Comparison of ENCODE assay signal across 24 mouse cellular contexts in genomic region chr2:137575750-137576149, GRCm38 (mm10).
DNase-seq lines count a peak whose midpoint lies in the region; ATAC-seq and TF ChIP-seq lines count a peak whose summit lies in the region.
"Had no signal": no experiment of that assay in that cellular context is flagged by ENCODE, and none has a peak within 500 bp of the region (broad histone marks: within the 10 kb centered on the region; RNA-seq: fewer than 3 reads in every experiment).

No protein-coding gene starts in this region.

- H3K27me3 ChIP-seq in embryonic facial prominence, embryonic 14.5 days (replicated peaks; ENCODE audit: control insufficient read depth, insufficient read depth, low read length): 0 out of 2 replicates have a peak, but pooled peaks cover 2% of the 10 kb centered on the region
- H3K27me3 ChIP-seq in embryonic facial prominence, embryonic 10.5 days (replicated peaks; ENCODE audit: low read depth, poor library complexity, severe bottlenecking): no peaks in the 10 kb centered on the region
- H3K27me3 ChIP-seq in heart, adult 2 months (ENCODE audit: control insufficient read depth, insufficient read depth, low read length): no peaks in the 10 kb centered on the region
- no peaks in the 10 kb centered on the region for H3K27me3 ChIP-seq in lung, embryonic 14.5 days (ENCODE audit: insufficient read depth, low read length)
- H3K27me3 ChIP-seq: CH12.LX; embryonic facial prominence, embryonic 13.5 days; forebrain, embryonic 13.5 days; forebrain, embryonic 15.5 days; Patski had no signal

- TF ChIP-seq POLR2A in heart, adult 2 months (IDR thresholded peaks at IDR 0.05; ENCODE audit: insufficient read depth, low read depth, low read length): no peak

- intact Hi-C loops in heart, adult 2 months (cut with DNase I): loop anchor here (5.0 to 10.0 kb wide), 3 partner anchors 63 to 561 kb away; partner anchors contain the start of gene Jag1
- intact Hi-C loops in heart, postnatal 10 days (cut with DNase I): loop anchor here (10.0 kb wide), 1 partner anchor 461 kb away; the partner anchor contains the start of gene Jag1

- H3K4me1 ChIP-seq in embryonic facial prominence, embryonic 14.5 days (ENCODE audit: control insufficient read depth, insufficient read depth, low read length): no peaks in the 10 kb centered on the region
- no peaks in the 10 kb centered on the region; the same call in 1 of the 2 replicates for H3K4me1 ChIP-seq in embryonic facial prominence, embryonic 10.5 days
- H3K4me1 ChIP-seq in heart, adult 2 months (ENCODE audit: control insufficient read depth, insufficient read depth, low read length): peaks cover 2% of the 10 kb centered on the region
- no peaks in the 10 kb centered on the region for H3K4me1 ChIP-seq in lung, embryonic 14.5 days (ENCODE audit: insufficient read depth)
- H3K4me1 ChIP-seq: forebrain, embryonic 13.5 days; forebrain, embryonic 15.5 days had no signal

- no peak overlapping the region for H3K4me2 ChIP-seq in embryonic facial prominence, embryonic 14.5 days (ENCODE audit: low read depth, low read length)
- H3K4me2 ChIP-seq in lung, embryonic 14.5 days: no peak overlapping the region
- H3K4me2 ChIP-seq: embryonic facial prominence, embryonic 13.5 days; forebrain, embryonic 13.5 days; forebrain, embryonic 15.5 days had no signal

- no peak overlapping the region for H3K9ac ChIP-seq in embryonic facial prominence, embryonic 14.5 days (ENCODE audit: low read depth, low read length)
- H3K9ac ChIP-seq in heart, adult 2 months (ENCODE audit: low read depth, low read length): no peak overlapping the region
- no peak overlapping the region for H3K9ac ChIP-seq in lung, embryonic 14.5 days
- H3K9ac ChIP-seq: embryonic facial prominence, embryonic 13.5 days; forebrain, embryonic 13.5 days; forebrain, embryonic 15.5 days had no signal

- H3K36me3 ChIP-seq in embryonic facial prominence, embryonic 14.5 days (ENCODE audit: control insufficient read depth, insufficient read depth, low read length): no peaks in the 10 kb centered on the region
- no peaks in the 10 kb centered on the region for H3K36me3 ChIP-seq in embryonic facial prominence, embryonic 10.5 days (replicated peaks)
- peaks cover 2% of the 10 kb centered on the region; the same call in 1 of the 2 replicates for H3K36me3 ChIP-seq in heart, adult 2 months (ENCODE audit: control insufficient read depth, insufficient read depth, low read length)
- H3K36me3 ChIP-seq in lung, embryonic 14.5 days (ENCODE audit: insufficient read depth): no peaks in the 10 kb centered on the region
- H3K36me3 ChIP-seq: embryonic facial prominence, embryonic 13.5 days; forebrain, embryonic 15.5 days; G1E had no signal

- H3K9me3 ChIP-seq in embryonic facial prominence, embryonic 14.5 days (ENCODE audit: control insufficient read depth, low read length): no peaks in the 10 kb centered on the region
- no peaks in the 10 kb centered on the region for H3K9me3 ChIP-seq in embryonic facial prominence, embryonic 10.5 days
- H3K9me3 ChIP-seq in lung, embryonic 14.5 days (ENCODE audit: low read depth, low read length): no peaks in the 10 kb centered on the region
- H3K9me3 ChIP-seq: embryonic facial prominence, embryonic 13.5 days; forebrain, embryonic 13.5 days; forebrain, embryonic 15.5 days had no signal

- H3K4me3 ChIP-seq in embryonic facial prominence, embryonic 14.5 days (ENCODE audit: low read depth, low read length): no peak overlapping the region
- H3K4me3 ChIP-seq in embryonic facial prominence, embryonic 10.5 days: no peak overlapping the region
- H3K4me3 ChIP-seq in heart, adult 2 months: no peak overlapping the region
- no peak overlapping the region for H3K4me3 ChIP-seq in lung, embryonic 14.5 days (ENCODE audit: low read depth, low read length)
- H3K4me3 ChIP-seq: embryonic facial prominence, embryonic 13.5 days; forebrain, embryonic 13.5 days; forebrain, embryonic 15.5 days had no signal

- H3K79me2 ChIP-seq in heart, adult 2 months (replicated peaks; ENCODE audit: control insufficient read depth, insufficient read depth, low read length): no peaks in the 10 kb centered on the region

- no peak; the same call in 1 of the 2 replicates for ATAC-seq in embryonic facial prominence, embryonic 14.5 days (ENCODE audit: low read depth)
- ATAC-seq in lung, embryonic 14.5 days (ENCODE audit: insufficient read depth): no peak
- ATAC-seq: activated CD4-positive, CD25-positive, alpha-beta regulatory T cell, adult 4 months; CD4-positive, CD25-positive, alpha-beta regulatory T cell, adult 4 months; forebrain, embryonic 15.5 days; Patski had no signal

- peak; percentile 54 for DNase-seq in embryonic facial prominence, embryonic 14.5 days (ENCODE audit: low spot score)
- DNase-seq in embryonic facial prominence, embryonic 10.5 days (ENCODE audit: low spot score): no peak
- no peak for DNase-seq in heart, adult 2 months
- no peak for DNase-seq in heart, postnatal 10 days
- DNase-seq in heart, adult 9 months (ENCODE audit: low spot score in 2 of 2): peak; percentile 20 to 24
- no peak for DNase-seq in heart, adult 11 months
- DNase-seq in lung, embryonic 14.5 days: peak; percentile 26
- no peak for DNase-seq in lung, adult 18-20 months
- DNase-seq: adrenal gland, adult 8-10 months; adrenal gland, postnatal 14 days; adrenal gland, postnatal 36 days; B cell, adult 2 months; cerebellum, adult 11-12 months; cerebellum, adult 2 months; cerebellum, adult 9-10 months; cerebellum, postnatal 25 days had no signal

- TF ChIP-seq EP300 in heart, adult 2 months (IDR thresholded peaks at IDR 0.05; ENCODE audit: insufficient read depth, low read depth, low read length): no peak

- TF ChIP-seq CTCF in heart, adult 2 months (IDR thresholded peaks at IDR 0.05): no peak
- no peak for TF ChIP-seq CTCF in lung, embryonic 14.5 days (IDR thresholded peaks at IDR 0.05; ENCODE audit: low read depth)

- WGBS in embryonic facial prominence, embryonic 14.5 days: 61% methylated on average over 3 of the region's 3 CpGs
- WGBS in embryonic facial prominence, embryonic 10.5 days: 78% methylated on average over 3 of the region's 3 CpGs
- 27% methylated on average over 3 of the region's 3 CpGs for WGBS in heart, adult 2 months
- 59% methylated on average over 3 of the region's 3 CpGs for WGBS in lung, embryonic 14.5 days

- H3K27ac ChIP-seq in embryonic facial prominence, embryonic 14.5 days (replicated peaks; ENCODE audit: low read depth, low read length): no peak overlapping the region
- no peak overlapping the region for H3K27ac ChIP-seq in embryonic facial prominence, embryonic 10.5 days (replicated peaks)
- H3K27ac ChIP-seq in heart, adult 2 months: peak overlapping the region; percentile 18; the same call in 1 of the 2 replicates
- no peak overlapping the region for H3K27ac ChIP-seq in lung, embryonic 14.5 days (ENCODE audit: low read depth)
- H3K27ac ChIP-seq: embryonic facial prominence, embryonic 13.5 days; forebrain, embryonic 13.5 days; forebrain, embryonic 15.5 days had no signal

Comparison
In these comparisons a context has a peak if more than half of its experiments do, and no peak if none do; other contexts are left out.
1. DNase-seq: peak in embryonic facial prominence, embryonic 14.5 days (single experiment), heart, adult 9 months (2 of 2) and lung, embryonic 14.5 days (single experiment); none in embryonic facial prominence, embryonic 10.5 days (single experiment), heart, adult 2 months (0 of 2), heart, postnatal 10 days (0 of 2), heart, adult 11 months (single experiment) and lung, adult 18-20 months (0 of 2).